Mouse (Mus musculus) embryonic facial prominence, embryonic 15.5 days (tissue): ENCODE data around the gene Narfl. TPM values are rescaled to one million over a fixed set of nuclear protein-coding genes. Genes with fewer than 3 reads are reported as not detected.
"Not testable (repeated sequence)": the region's sequence is repeated elsewhere in the genome, so short reads cannot be mapped to it uniquely, and the experiment has no call there.

ENCODE experiments used
- ATAC-seq: fragments of 200-750 bp; cut with Nextera tagmentation; 2 replicates; pipeline ENCODE4 v1.8.0; 2017; ENCODE audit warnings: low read depth, moderate TSS enrichment; ENCODE audit not compliant: insufficient number of reproducible peaks, low FRiP score, low TSS enrichment
- H3K27ac ChIP-seq: fragments of 300-500 bp; sonication (generic); replicated peaks from 2 replicates; pipeline ENCODE4 v1.5.1; 2015; ENCODE audit warnings: mild to moderate bottlenecking, inconsistent platforms
- H3K27me3 ChIP-seq: fragments of 300-500 bp; sonication (generic); 2 replicates; pipeline ENCODE4 v1.6.1; 2015; ENCODE audit warnings: inconsistent platforms
- H3K36me3 ChIP-seq: fragments of 300-500 bp; sonication (generic); 2 replicates; pipeline ENCODE4 v1.6.1; 2015; ENCODE audit warnings: mild to moderate bottlenecking, inconsistent platforms
- H3K4me1 ChIP-seq: fragments of 300-500 bp; sonication (generic); 2 replicates; pipeline ENCODE4 v1.6.1; 2015; ENCODE audit warnings: inconsistent platforms
- H3K4me2 ChIP-seq: fragments of 300-500 bp; sonication (generic); replicated peaks from 2 replicates; pipeline ENCODE4 v1.6.1; 2015; ENCODE audit warnings: mild to moderate bottlenecking, inconsistent platforms
- H3K4me3 ChIP-seq: fragments of 300-500 bp; sonication (generic); replicated peaks from 2 replicates; pipeline ENCODE4 v1.5.1; 2015; ENCODE audit warnings: mild to moderate bottlenecking, inconsistent platforms
- H3K9ac ChIP-seq: fragments of 300-500 bp; sonication (generic); 2 replicates; pipeline ENCODE4 v1.6.1; 2015; ENCODE audit warnings: inconsistent platforms
- H3K9me3 ChIP-seq: fragments of 300-500 bp; sonication (generic); replicated peaks from 2 replicates; pipeline ENCODE4 v1.6.1; 2016; ENCODE audit warnings: inconsistent platforms
- WGBS: fragments of 180-500 bp; shearing (Covaris S2); methylation state at CpG from one replicate; pipeline ENCODE4 v1.1.7; 2015; 5-methylcytosine and 5-hydroxymethylcytosine counted together
- polyA plus RNA-seq: library from polyadenylated mRNA; unstranded; fragments of >200 nt; fragmentation: Nextera tagmentation; extraction: Ambion mirVana; gene quantifications from 2 replicates; pipeline ENCODE4 v1.2.1, GENCODE M21; 2015

Gene Narfl
- 26.9 and 27.1 TPM in 2 replicates for polyA plus RNA-seq

GRCm38 (mm10) chr17:25773549-25774120, at the start of gene Narfl:
Narfl (plus strand) TSS chr17:25773776.
- Histone ChIP-seq H3K27me3 (no peaks in the 10 kb centered on the region), H3K9me3 (no peaks in the 10 kb centered on the region), H3K4me3 (peak within 1 kb of the TSS; percentile 69), H3K9ac (peak within 1 kb of the TSS; percentile 69), H3K36me3 (peaks cover 16% of the 10 kb centered on the region), H3K4me2 (peak within 1 kb of the TSS; percentile 72), H3K27ac (no peak within 1 kb of the TSS), H3K4me1 (peaks cover 7% of the 10 kb centered on the region)
- WGBS, result under 1% methylated on average over 37 of the region's 37 CpGs
- ATAC-seq, result peak; percentile 79

GRCm38 (mm10) chr17:25723919-25724318, 49.7 kb upstream of the Narfl start:
- H3K36me3 ChIP-seq, result peaks cover 35% of the 10 kb centered on the region
- H3K27me3 ChIP-seq, result no peaks in the 10 kb centered on the region
- H3K9ac ChIP-seq, result no peak overlapping the region
- no peaks in the 10 kb centered on the region for H3K9me3 ChIP-seq
- H3K4me1 ChIP-seq, result peaks cover 26% of the 10 kb centered on the region
- 76% methylated on average over 7 of the region's 7 CpGs for WGBS
- no peak overlapping the region for H3K4me2 ChIP-seq
- ATAC-seq, result no peak
- H3K27ac ChIP-seq, result no peak overlapping the region
- no peak overlapping the region for H3K4me3 ChIP-seq

GRCm38 (mm10) chr17:25725264-25725663, 48.3 kb upstream of the Narfl start:
- H3K9ac ChIP-seq, result no peak overlapping the region
- ATAC-seq, result no peak
- H3K4me2 ChIP-seq, result no peak overlapping the region
- H3K27ac ChIP-seq, result no peak overlapping the region
- peaks cover 37% of the 10 kb centered on the region for H3K36me3 ChIP-seq
- no peaks in the 10 kb centered on the region for H3K27me3 ChIP-seq
- no peaks in the 10 kb centered on the region for H3K9me3 ChIP-seq
- H3K4me1 ChIP-seq, result peaks cover 29% of the 10 kb centered on the region
- WGBS, result 90% methylated on average over 6 of the region's 6 CpGs
- H3K4me3 ChIP-seq, result no peak overlapping the region

GRCm38 (mm10) chr17:25727265-25728008, 46.1 kb upstream of the Narfl start, which contains the start of the genes Chtf18 and Rpusd1:
Chtf18 (minus strand) TSS chr17:25727419.
Rpusd1 (plus strand) TSS chr17:25727670.
- H3K4me2 ChIP-seq, result peak within 1 kb of the TSS; percentile 93

GRCm38 (mm10) chr17:25728009-25728270, 45.6 kb upstream of the Narfl start:
- Histone ChIP-seq H3K4me3 (peak overlapping the region; percentile 64), H3K9ac (peak overlapping the region; percentile 72), H3K4me1 (peaks cover 29% of the 10 kb centered on the region), H3K4me2 (peak overlapping the region; percentile 93), H3K36me3 (peaks cover 27% of the 10 kb centered on the region), H3K9me3 (no peaks in the 10 kb centered on the region), H3K27me3 (no peaks in the 10 kb centered on the region), H3K27ac (no peak overlapping the region)
- 29% methylated on average over 4 of the region's 4 CpGs for WGBS
- no peak for ATAC-seq

More at GRCm38 (mm10) chr17:25727265-25728008, 46.1 kb upstream of the Narfl start, which contains the start of the genes Chtf18 and Rpusd1:
- no peaks in the 10 kb centered on the region for H3K9me3 ChIP-seq
- peaks cover 28% of the 10 kb centered on the region for H3K36me3 ChIP-seq
- H3K9ac ChIP-seq, result peak within 1 kb of the TSS; percentile 72
- ATAC-seq, result peak; percentile 98
- WGBS, result under 1% methylated on average over 37 of the region's 37 CpGs
- no peaks in the 10 kb centered on the region for H3K27me3 ChIP-seq
- peaks cover 29% of the 10 kb centered on the region for H3K4me1 ChIP-seq
- H3K4me3 ChIP-seq, result peak within 1 kb of the TSS; percentile 64
- H3K27ac ChIP-seq, result 0 out of 2 replicates have a peak within 1 kb of the TSS, but pooled peaks have one; percentile 31

GRCm38 (mm10) chr17:25732082-25732481, 41.5 kb upstream of the Narfl start:
- Histone ChIP-seq H3K4me2 (no peak overlapping the region), H3K9ac (no peak overlapping the region), H3K4me3 (no peak overlapping the region), H3K27ac (no peak overlapping the region), H3K27me3 (no peaks in the 10 kb centered on the region), H3K4me1 (peaks cover 14% of the 10 kb centered on the region), H3K9me3 (no peaks in the 10 kb centered on the region), H3K36me3 (peaks cover 17% of the 10 kb centered on the region)
- ATAC-seq, result no peak
- WGBS, result 21% methylated on average over 2 of the region's 2 CpGs

GRCm38 (mm10) chr17:25735246-25735645, 38.3 kb upstream of the Narfl start:
- 83% methylated on average over 5 of the region's 5 CpGs for WGBS
- Histone ChIP-seq H3K36me3 (peaks cover 11% of the 10 kb centered on the region; the same call in 1 of the 2 replicates), H3K27ac (no peak overlapping the region), H3K4me2 (no peak overlapping the region), H3K27me3 (peaks cover 5% of the 10 kb centered on the region; the same call in 1 of the 2 replicates), H3K4me3 (no peak overlapping the region), H3K9ac (no peak overlapping the region), H3K4me1 (no peaks in the 10 kb centered on the region), H3K9me3 (no peaks in the 10 kb centered on the region)
- ATAC-seq, result no peak

- no peak within 1 kb of the TSS for H3K27ac ChIP-seq
- WGBS, result 63% methylated on average over 3 of the region's 3 CpGs
- peaks cover 5% of the 10 kb centered on the region; the same call in 1 of the 2 replicates for H3K27me3 ChIP-seq
- H3K4me2 ChIP-seq, result no peak within 1 kb of the TSS
- no peak within 1 kb of the TSS for H3K4me3 ChIP-seq
- no peak within 1 kb of the TSS for H3K9ac ChIP-seq
- no peaks in the 10 kb centered on the region for H3K4me1 ChIP-seq
- H3K36me3 ChIP-seq, result 0 out of 2 replicates have a peak, but pooled peaks cover 6% of the 10 kb centered on the region
- H3K9me3 ChIP-seq, result no peaks in the 10 kb centered on the region
- peak; percentile 27; the same call in 1 of the 2 replicates for ATAC-seq
Measured at GRCm38 (mm10) chr17:25735745-25736144, 37.8 kb upstream of the Narfl start, which contains the start of gene Mslnl. Mslnl (plus strand) TSS chr17:25736042.

GRCm38 (mm10) chr17:25738861-25739260, 34.7 kb upstream of the Narfl start:
- no peak for ATAC-seq
- Histone ChIP-seq H3K27me3 (peaks cover 5% of the 10 kb centered on the region; the same call in 1 of the 2 replicates), H3K27ac (no peak overlapping the region), H3K36me3 (no peaks in the 10 kb centered on the region), H3K4me1 (no peaks in the 10 kb centered on the region), H3K9me3 (no peaks in the 10 kb centered on the region), H3K4me2 (no peak overlapping the region), H3K4me3 (no peak overlapping the region), H3K9ac (no peak overlapping the region)
- WGBS, result 77% methylated on average over 7 of the region's 7 CpGs

- not testable (repeated sequence) for ATAC-seq
- 65% methylated on average over 12 of the region's 12 CpGs for WGBS
Measured at GRCm38 (mm10) chr17:25741471-25741870, 32.1 kb upstream of the Narfl start.

GRCm38 (mm10) chr17:25743831-25744230, 29.7 kb upstream of the Narfl start:
- no peaks in the 10 kb centered on the region for H3K27me3 ChIP-seq
- H3K4me1 ChIP-seq, result no peaks in the 10 kb centered on the region
- no peak overlapping the region for H3K27ac ChIP-seq
- no peak overlapping the region for H3K4me2 ChIP-seq
- no peaks in the 10 kb centered on the region for H3K36me3 ChIP-seq
- no peak for ATAC-seq
- WGBS, result 89% methylated on average over 9 of the region's 9 CpGs
- no peak overlapping the region for H3K9ac ChIP-seq
- no peak overlapping the region for H3K4me3 ChIP-seq
- H3K9me3 ChIP-seq, result no peaks in the 10 kb centered on the region

More at GRCm38 (mm10) chr17:25741471-25741870, 32.1 kb upstream of the Narfl start:
- not testable (repeated sequence) for H3K9me3 ChIP-seq, H3K4me2 ChIP-seq, H3K4me3 ChIP-seq, H3K27ac ChIP-seq, H3K4me1 ChIP-seq, H3K9ac ChIP-seq, H3K36me3 ChIP-seq, H3K27me3 ChIP-seq
